In the genomic region with DNA sequence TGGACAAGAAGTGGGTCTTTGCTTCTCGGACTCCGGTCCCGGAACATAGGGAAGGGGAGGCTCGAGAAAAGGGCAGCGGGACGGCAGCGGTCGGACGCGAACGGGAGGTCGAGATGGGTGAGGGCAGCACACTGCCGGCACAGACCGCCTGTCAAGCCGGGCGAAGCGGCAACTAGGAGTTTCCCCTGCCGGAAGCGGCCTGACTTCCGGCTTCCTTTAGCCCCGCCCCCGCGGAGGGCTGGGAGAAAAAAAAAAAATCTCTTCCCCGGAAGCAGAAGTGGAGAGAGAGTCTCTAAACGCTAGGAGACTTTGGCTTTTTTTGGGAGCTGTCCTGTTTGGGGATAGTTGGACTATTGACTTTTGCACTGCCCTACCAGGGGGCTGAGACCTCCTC, we compare ENCODE assay signal across 7 mouse cellular contexts. TPM values are rescaled to one million over a fixed set of nuclear protein-coding genes. Genes with fewer than 3 reads are reported as not detected.
DNase-seq lines count a peak whose midpoint lies in the region; ATAC-seq lines count a peak whose summit lies in the region.

A gene (minus strand): TSS at position 209 of the 394 bp plus-strand sequence.

- H3K27ac ChIP-seq in intestine, embryonic 16.5 days (ENCODE audit: low read length): peak within 1 kb of the TSS; percentile 69
- H3K27ac ChIP-seq in midbrain, embryonic 11.5 days (ENCODE audit: low read depth, low read length): no peak within 1 kb of the TSS

- no peaks in the 10 kb centered on the region for H3K9me3 ChIP-seq in intestine, embryonic 16.5 days (ENCODE audit: control insufficient read depth, low read length)
- no peaks in the 10 kb centered on the region for H3K9me3 ChIP-seq in midbrain, embryonic 11.5 days (ENCODE audit: control insufficient read depth, low read length)

- WGBS in intestine, embryonic 16.5 days: under 1% methylated on average over 25 of the region's 25 CpGs
- WGBS in midbrain, embryonic 11.5 days: 0% methylated on average over 25 of the region's 25 CpGs

- peak within 1 kb of the TSS; percentile 65 for H3K4me2 ChIP-seq in intestine, embryonic 16.5 days (ENCODE audit: low read depth, low read length)
- H3K4me2 ChIP-seq in midbrain, embryonic 11.5 days: peak within 1 kb of the TSS; percentile 76

- DNase-seq in adrenal gland, adult 8-10 months: peak; percentile 86
- DNase-seq in embryo, embryonic 9.5 days (ENCODE audit: extremely low spot score): peak; percentile 88
- DNase-seq in gastrocnemius, postnatal 4 days (ENCODE audit: low spot score in 2 of 2): peak; percentile 83 to 89
- DNase-seq in left cerebral cortex, postnatal 36 days (ENCODE audit: low spot score in 2 of 2): peak; percentile 87 to 88
- peak; percentile 98 for DNase-seq in midbrain, embryonic 11.5 days (ENCODE audit: low spot score, missing footprints)
- peak; percentile 75 for DNase-seq in skeletal muscle tissue, adult 2 months (ENCODE audit: low read depth, low spot score)

- peak within 1 kb of the TSS; percentile 80 for H3K9ac ChIP-seq in intestine, embryonic 16.5 days (ENCODE audit: low read depth, low read length)
- H3K9ac ChIP-seq in midbrain, embryonic 11.5 days (ENCODE audit: low read length): peak within 1 kb of the TSS; percentile 78

- H3K4me1 ChIP-seq in intestine, embryonic 16.5 days (ENCODE audit: control insufficient read depth, insufficient read depth, low read length): peaks cover 9% of the 10 kb centered on the region
- peaks cover 9% of the 10 kb centered on the region; the same call in 1 of the 2 replicates for H3K4me1 ChIP-seq in midbrain, embryonic 11.5 days (ENCODE audit: control insufficient read depth, insufficient read depth, low read length)

- H3K27me3 ChIP-seq in intestine, embryonic 16.5 days (replicated peaks; ENCODE audit: control insufficient read depth, insufficient read depth, low read length): no peaks in the 10 kb centered on the region
- no peaks in the 10 kb centered on the region for H3K27me3 ChIP-seq in midbrain, embryonic 11.5 days (ENCODE audit: control insufficient read depth, insufficient read depth, low read length)

- intact Hi-C loops in left cerebral cortex, postnatal 36 days (cut with DNase I): no loop called here

- peak; percentile 92 for ATAC-seq in intestine, embryonic 16.5 days
- peak; percentile 94 for ATAC-seq in midbrain, embryonic 11.5 days (ENCODE audit: low FRiP score)

- H3K4me3 ChIP-seq in intestine, embryonic 16.5 days (ENCODE audit: low read length): peak within 1 kb of the TSS; percentile 94
- peak within 1 kb of the TSS; percentile 84 for H3K4me3 ChIP-seq in midbrain, embryonic 11.5 days (ENCODE audit: low read depth, low read length)

- no peaks in the 10 kb centered on the region for H3K36me3 ChIP-seq in intestine, embryonic 16.5 days (ENCODE audit: control insufficient read depth, insufficient read depth, low read length)
- H3K36me3 ChIP-seq in midbrain, embryonic 11.5 days (ENCODE audit: control insufficient read depth, insufficient read depth, low read length): no peaks in the 10 kb centered on the region

RNA-seq across cellular contexts. Expression of the gene that starts here (rescaled TPM):
- total RNA-seq in adrenal gland, adult 8-10 months (2022): 10 to 100 TPM; 42.5 to 50.1 (median 46.7) TPM
- 10 to 100 TPM; 20.1 to 25.7 TPM for total RNA-seq in gastrocnemius, postnatal 4 days (2021)
- 21.6 and 22.2 TPM in 2 replicates for polyA plus RNA-seq in intestine, embryonic 16.5 days (2015; fragmentation: Nextera tagmentation; extraction: Ambion mirVana)
- 10 to 100 TPM; 51.4 to 57.8 TPM for total RNA-seq in left cerebral cortex, postnatal 36 days (2021)
- 43.8 and 48.3 TPM in 2 replicates for polyA plus RNA-seq in midbrain, embryonic 11.5 days (2014; fragmentation: Nextera tagmentation; extraction: Ambion mirVana)
